Mouse (Mus musculus) ES-Bruce4 (cell line): Measurements from ENCODE around the gene Gnai1.

ENCODE experiments used
- CTCF ChIP-seq: IDR thresholded peaks from one replicate; pipeline ENCODE4 v1.8.1; 2011; ENCODE audit warnings: low read depth, low read length
- EP300 ChIP-seq: IDR thresholded peaks from 2 replicates; pipeline ENCODE4 v1.6.1; 2011; ENCODE audit warnings: low read depth, low read length; ENCODE audit not compliant: insufficient read depth

DNA sequence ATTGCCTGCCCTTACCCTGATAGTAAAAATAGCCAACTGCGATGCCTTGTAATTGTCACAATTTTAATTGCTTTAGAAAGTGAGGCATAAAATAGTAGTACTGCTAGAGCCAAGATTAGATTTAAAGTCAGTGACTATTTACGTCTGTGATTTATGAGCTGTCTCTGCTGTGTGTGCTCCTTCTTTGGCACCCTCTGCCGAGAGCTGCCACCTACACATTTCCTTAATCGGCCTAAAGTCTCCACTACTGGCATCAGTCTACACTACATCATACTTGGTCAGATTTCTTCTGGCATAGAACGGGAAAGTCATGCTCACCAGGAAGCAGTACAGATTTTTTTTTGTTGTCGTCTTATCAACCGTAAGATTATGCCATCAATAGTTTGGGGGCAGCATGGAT lies 131.3 kb downstream of the Gnai1 start:
- TF ChIP-seq CTCF (no peak), EP300 (no peak)
